Mouse (Mus musculus) liver, adult 2 months (tissue): ENCODE results near the gene Gm8113.
"Not testable (repeated sequence)": the region's sequence is repeated elsewhere in the genome, so short reads cannot be mapped to it uniquely, and the experiment has no call there.

Experiments used
- CTCF ChIP-seq: fragments of 200-500 bp; IDR thresholded peaks from 2 replicates; pipeline ENCODE4 v1.5.1; 2011; ENCODE audit warnings: low read depth, low read length, control low read depth
- POLR2A ChIP-seq: fragments of 200-500 bp; IDR thresholded peaks from 2 replicates; pipeline ENCODE4 v1.6.1; 2011; ENCODE audit warnings: low read length, control low read depth; ENCODE audit not compliant: insufficient read depth; ENCODE audit errors: extremely low read depth

DNA sequence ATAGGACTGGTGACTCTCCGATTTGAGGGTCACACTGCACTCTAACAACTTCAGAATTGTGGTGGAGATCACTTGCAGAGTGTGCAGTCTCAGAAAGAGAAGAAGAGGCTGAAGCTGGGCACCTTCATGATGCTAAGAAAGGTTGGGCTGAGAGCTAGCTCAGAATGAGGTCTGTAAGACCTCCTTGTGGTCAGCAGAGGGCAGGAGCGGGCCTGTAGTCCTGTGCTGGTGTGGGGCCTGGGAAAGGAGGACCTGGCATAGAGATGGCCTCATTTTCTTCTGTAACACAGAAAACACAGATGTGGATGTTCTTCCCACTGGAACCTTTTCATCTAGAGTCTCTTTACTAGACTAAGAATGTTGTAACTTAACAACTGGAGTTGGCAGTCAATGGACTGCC, 47.4 kb upstream of the Gm8113 start:
- not testable (repeated sequence) for TF ChIP-seq CTCF, POLR2A
